Mouse (Mus musculus) stomach, adult 2 months (tissue): ENCODE results near the gene Gm8453. TPM values are rescaled to one million over a fixed set of nuclear protein-coding genes. Genes with fewer than 3 reads are reported as not detected.

ENCODE experiments used
- polyA plus RNA-seq: library from polyadenylated mRNA; depleted of rRNA; stranded (reverse); fragments of >200 nt; gene quantifications from 2 replicates; pipeline ENCODE4 v1.2.3, GENCODE M21; 2012; rRNA removed

The Gm8453 gene
- not detected in 2 replicates for polyA plus RNA-seq

DNA sequence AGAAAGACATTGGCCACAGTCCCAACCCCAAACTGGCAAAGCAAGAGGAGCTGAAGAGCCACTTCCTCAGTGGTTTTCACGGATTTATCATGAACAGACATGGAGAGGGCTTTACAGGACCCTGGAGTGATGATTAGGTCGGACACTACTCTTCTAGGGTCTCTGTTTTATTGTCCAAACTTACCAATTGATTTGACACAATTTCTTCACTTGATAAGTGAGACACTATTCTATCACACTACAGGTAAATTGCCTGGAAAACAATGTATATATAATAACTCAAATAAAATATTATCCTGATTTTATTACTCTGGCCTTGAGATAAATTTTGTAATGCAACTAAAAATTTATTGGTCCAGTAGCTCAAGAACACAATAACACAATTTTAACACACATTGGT, at the start of gene Gm8453:
TSS of gene Gm8453 (minus strand) at position 101 of the 400 bp plus-strand sequence.

GRCm38 (mm10) chr7:22201164-22201563, 28.1 kb downstream of the Gm8453 start, which contains the start of gene Gm8653:
Gene Gm8653 (minus strand): TSS chr7:22201264.

GRCm38 (mm10) chr7:22189077-22189476, 40.2 kb downstream of the Gm8453 start, which contains the start of gene Vmn1r143:
Gene Vmn1r143 (plus strand): TSS chr7:22189377.

Other genes with a start within 250 kb of the Gm8453 start
- gene Vmn1r137, start 234.9 kb downstream of the Gm8453 start, polyA plus RNA-seq: not detected in 2 replicates
- gene Vmn1r138, start 200.6 kb downstream of the Gm8453 start, polyA plus RNA-seq: not detected in 2 replicates
- gene Gm6176, start 173.2 kb downstream of the Gm8453 start, polyA plus RNA-seq: not detected in 2 replicates
- not detected in 2 replicates for gene Vmn1r139, start 160.4 kb downstream of the Gm8453 start, polyA plus RNA-seq
- not detected in 2 replicates for gene Gm16451, start 111.2 kb downstream of the Gm8453 start, polyA plus RNA-seq
- gene Gm10666, start 94.7 kb downstream of the Gm8453 start, polyA plus RNA-seq: not detected in 2 replicates
- gene Vmn1r142, start 65.4 kb downstream of the Gm8453 start, polyA plus RNA-seq: not detected in 2 replicates
- gene Vmn1r143, start 40.1 kb downstream of the Gm8453 start, polyA plus RNA-seq: not detected in 2 replicates
- not detected in 2 replicates for gene Gm8653, start 28.2 kb downstream of the Gm8453 start, polyA plus RNA-seq
- not detected in 2 replicates for gene Gm4187, start 100.2 kb upstream of the Gm8453 start, polyA plus RNA-seq
- not detected in 2 replicates for gene Gm8660, start 141.6 kb upstream of the Gm8453 start, polyA plus RNA-seq
- gene Vmn1r148, start 184.1 kb upstream of the Gm8453 start, polyA plus RNA-seq: not detected in 2 replicates
- not detected in 2 replicates for gene Vmn1r149, start 208.7 kb upstream of the Gm8453 start, polyA plus RNA-seq
- not detected in 2 replicates for gene Gm10665, start 234.6 kb upstream of the Gm8453 start, polyA plus RNA-seq